Mouse (Mus musculus) heart, embryonic 10.5 days (tissue): Measurements from ENCODE around the gene Ccnd1. TPM values are rescaled to one million over a fixed set of nuclear protein-coding genes. Genes with fewer than 3 reads are reported as not detected.
"Not testable (repeated sequence)": the region's sequence is repeated elsewhere in the genome, so short reads cannot be mapped to it uniquely, and the experiment has no call there.

Experiments used
- DNase-seq: peaks from one replicate; pipeline ENCODE4 v3.0.0-alpha.2; 2017; ENCODE audit warnings: low spot score
- H3K27ac ChIP-seq: fragments of 300-500 bp; sonication (generic); 2 replicates; pipeline ENCODE4 v1.5.1; 2016; ENCODE audit warnings: mild to moderate bottlenecking
- H3K27me3 ChIP-seq: fragments of 300-500 bp; sonication (generic); 2 replicates; pipeline ENCODE4 v1.6.1; 2016; ENCODE audit warnings: mild to moderate bottlenecking; ENCODE audit not compliant: poor library complexity, insufficient read depth, severe bottlenecking
- H3K36me3 ChIP-seq: fragments of 300-500 bp; sonication (generic); 2 replicates; pipeline ENCODE4 v1.6.1; 2016; ENCODE audit warnings: mild to moderate bottlenecking, moderate library complexity
- H3K4me1 ChIP-seq: fragments of 300-500 bp; sonication (generic); 2 replicates; pipeline ENCODE4 v1.6.1; 2016; ENCODE audit warnings: mild to moderate bottlenecking
- H3K4me3 ChIP-seq: fragments of 300-500 bp; sonication (generic); 2 replicates; pipeline ENCODE4 v1.5.1; 2016; ENCODE audit warnings: mild to moderate bottlenecking, moderate library complexity
- H3K9me3 ChIP-seq: fragments of 300-500 bp; sonication (generic); 2 replicates; pipeline ENCODE4 v1.6.1; 2016; ENCODE audit warnings: mild to moderate bottlenecking, moderate library complexity
- WGBS: fragments of 180-500 bp; shearing (Covaris S2); methylation state at CpG from one replicate; pipeline ENCODE4 v1.1.7; 2016; 5-methylcytosine and 5-hydroxymethylcytosine counted together
- polyA plus RNA-seq: library from polyadenylated mRNA; unstranded; fragments of >200 nt; fragmentation: Nextera tagmentation; extraction: Ambion mirVana; gene quantifications from 2 replicates; pipeline ENCODE4 v1.2.1, GENCODE M21; 2016

Gene Ccnd1
- polyA plus RNA-seq, 1 experiment from 2014 or later = 96.5 TPM

DNA sequence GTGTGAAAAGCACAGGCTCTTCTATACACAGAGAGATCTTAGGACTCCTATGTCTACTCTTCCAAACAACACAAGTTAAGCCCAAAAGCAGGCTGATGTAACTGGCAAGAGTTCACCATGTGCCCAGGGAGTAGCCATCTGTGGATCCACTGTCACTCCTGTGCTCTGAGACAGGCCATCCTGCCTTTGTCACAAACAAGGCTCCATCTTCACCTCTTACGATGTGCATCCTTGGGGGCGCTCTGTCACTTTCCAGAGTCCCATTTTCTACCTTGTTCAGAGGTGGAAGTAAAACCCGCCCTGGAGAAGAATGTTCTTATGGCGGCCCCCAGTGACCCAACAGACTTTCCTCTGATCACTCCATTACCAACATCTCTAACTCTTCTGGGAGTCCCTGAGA, 45.0 kb downstream of the Ccnd1 start:
- WGBS = 3% methylated on average over 4 of the region's 4 CpGs
- Histone ChIP-seq H3K4me1 (peaks cover 24% of the 10 kb centered on the region), H3K9me3 (no peaks in the 10 kb centered on the region), H3K4me3 (peak overlapping the region; percentile 64; the same call in 1 of the 2 replicates), H3K27ac (no peak overlapping the region), H3K27me3 (peaks cover 88% of the 10 kb centered on the region), H3K36me3 (no peaks in the 10 kb centered on the region)
- no peak for DNase-seq

DNA sequence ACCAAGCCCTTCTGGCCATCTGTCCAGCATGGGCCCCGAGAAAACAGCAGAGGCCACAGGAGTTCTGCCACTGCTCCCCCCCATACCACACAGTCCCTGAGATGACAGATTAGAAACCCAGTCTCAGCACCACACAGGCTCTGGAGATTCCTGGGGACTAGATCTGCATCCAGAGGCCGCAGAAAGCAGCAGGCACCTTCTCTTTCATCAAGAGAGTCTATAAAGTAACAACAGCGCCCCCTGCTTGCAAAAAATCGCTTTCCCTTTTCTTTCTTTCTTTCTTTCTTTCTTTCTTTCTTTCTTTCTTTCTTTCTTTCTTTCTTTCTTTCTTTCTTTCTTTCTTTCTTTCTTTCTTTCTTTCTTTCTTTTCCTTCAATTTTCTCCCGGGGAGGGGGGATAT, 45.5 kb downstream of the Ccnd1 start:
- Histone ChIP-seq H3K4me3 (peak overlapping the region; percentile 64; the same call in 1 of the 2 replicates), H3K27me3 (peaks cover 88% of the 10 kb centered on the region), H3K4me1 (peaks cover 24% of the 10 kb centered on the region), H3K27ac (no peak overlapping the region), H3K9me3 (no peaks in the 10 kb centered on the region), H3K36me3 (no peaks in the 10 kb centered on the region)
- 3% methylated on average over 5 of the region's 5 CpGs for WGBS
- DNase-seq = no peak

DNA sequence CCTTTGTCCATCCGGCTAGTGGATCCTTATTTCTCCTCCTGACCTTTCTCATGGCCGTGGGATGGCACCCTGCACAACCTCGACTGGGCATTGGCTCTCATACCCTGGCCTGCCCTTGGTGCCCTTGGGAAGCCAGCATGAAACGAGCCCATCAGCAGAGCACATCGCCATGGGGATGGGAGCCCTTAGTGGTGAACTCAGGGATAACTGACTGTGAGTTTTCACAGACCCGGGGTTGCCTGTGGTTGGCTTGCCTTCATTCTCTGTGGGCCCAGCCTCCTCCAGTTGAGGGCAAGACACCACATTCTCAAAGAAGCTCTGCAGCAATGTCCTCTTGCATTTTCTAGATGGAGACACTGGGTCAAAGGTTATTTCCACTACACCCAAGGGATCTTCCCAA, 47.4 kb downstream of the Ccnd1 start:
- Histone ChIP-seq H3K27ac (no peak overlapping the region), H3K9me3 (no peaks in the 10 kb centered on the region), H3K4me3 (no peak overlapping the region), H3K4me1 (peaks cover 32% of the 10 kb centered on the region), H3K36me3 (no peaks in the 10 kb centered on the region), H3K27me3 (peaks cover 86% of the 10 kb centered on the region)
- no peak for DNase-seq
- 56% methylated on average over 6 of the region's 6 CpGs for WGBS

DNA sequence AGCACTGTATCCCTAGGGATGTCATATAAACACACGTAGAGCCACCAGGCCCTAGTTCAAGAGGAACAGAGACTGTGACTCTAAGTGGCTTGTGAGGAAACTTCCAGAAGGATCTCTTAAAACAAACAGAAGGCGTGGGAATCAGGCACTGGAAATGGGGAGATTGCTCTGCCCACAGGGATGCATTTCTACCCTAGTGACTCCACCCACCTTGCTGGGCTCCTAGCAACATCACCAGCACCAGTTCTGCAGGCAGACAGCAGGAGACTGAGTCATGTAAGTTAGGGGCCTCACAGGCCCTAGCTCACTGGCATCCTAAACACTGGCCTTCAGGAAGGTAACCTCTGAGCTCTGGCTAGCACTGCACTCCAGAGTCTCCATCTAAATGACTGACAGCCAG, 47.9 kb downstream of the Ccnd1 start:
- Histone ChIP-seq H3K4me1 (peaks cover 27% of the 10 kb centered on the region), H3K4me3 (no peak overlapping the region), H3K27ac (no peak overlapping the region), H3K27me3 (peaks cover 82% of the 10 kb centered on the region), H3K9me3 (no peaks in the 10 kb centered on the region), H3K36me3 (no peaks in the 10 kb centered on the region)
- DNase-seq = no peak
- 67% methylated on average over 2 of the region's 2 CpGs for WGBS

DNA sequence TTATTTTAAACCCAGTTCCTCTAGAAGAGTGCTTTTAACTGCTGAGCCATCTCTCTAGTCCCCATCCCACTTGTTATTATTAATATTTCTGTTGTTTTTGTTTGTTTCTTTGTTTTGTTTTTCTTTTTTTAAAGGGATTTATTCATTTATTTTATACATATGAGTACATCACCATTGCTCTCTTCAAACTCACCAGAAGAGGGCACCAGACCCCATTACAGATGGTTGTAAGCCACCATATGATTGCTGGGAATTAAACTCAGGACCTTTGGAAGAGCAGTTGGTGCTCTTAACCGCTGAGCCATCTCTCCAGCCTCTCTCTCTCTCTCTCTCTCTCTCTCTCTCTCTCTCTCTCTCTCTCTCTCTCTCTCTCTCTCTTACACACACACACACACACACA, 49.1 kb downstream of the Ccnd1 start:
- H3K9me3 ChIP-seq, H3K4me3 ChIP-seq, H3K27ac ChIP-seq, H3K36me3 ChIP-seq, DNase-seq: not testable (repeated sequence)
- Histone ChIP-seq H3K27me3 (peaks cover 70% of the 10 kb centered on the region), H3K4me1 (peaks cover 15% of the 10 kb centered on the region)
- 93% methylated on average over 1 of the region's 1 CpGs for WGBS

DNA sequence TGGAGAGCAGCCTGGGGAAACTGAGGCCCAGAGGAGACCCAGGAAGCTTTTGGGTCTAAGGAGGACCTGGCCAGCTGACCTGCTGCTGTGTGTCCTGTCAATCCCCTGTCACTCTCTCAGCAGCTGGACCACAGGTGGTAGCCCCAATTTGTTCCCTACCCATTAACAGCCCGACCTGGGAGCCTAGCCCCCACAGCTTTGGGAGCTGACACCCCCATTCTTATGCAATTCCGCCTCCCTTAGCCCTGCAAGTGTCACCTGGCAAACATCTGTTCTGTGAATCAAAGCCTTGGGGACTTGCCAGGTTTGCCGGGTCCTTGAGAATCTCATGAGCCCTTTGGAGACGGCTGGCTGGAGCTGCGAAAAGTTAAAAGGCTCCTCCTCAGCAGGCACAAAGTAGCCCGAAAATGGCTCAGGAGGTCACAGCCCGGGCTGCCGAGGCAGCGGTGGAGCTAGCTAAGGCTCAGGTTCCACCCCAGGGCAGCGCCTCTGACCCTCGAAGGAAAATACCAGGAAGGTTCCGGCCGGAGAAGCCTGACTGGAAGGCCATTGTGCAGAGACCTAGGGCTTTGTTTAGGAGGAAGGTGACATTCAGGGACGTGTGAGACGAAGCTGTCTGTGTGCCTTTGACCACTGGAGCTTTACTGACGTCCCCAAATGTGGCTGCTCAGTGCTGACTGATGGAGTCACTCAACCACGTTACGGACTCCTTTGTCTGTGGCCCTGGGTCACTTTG, 51.0 kb downstream of the Ccnd1 start:
- DNase-seq = no peak
- peaks cover 19% of the 10 kb centered on the region for H3K4me1 ChIP-seq
- H3K4me3 ChIP-seq = peak overlapping the region; percentile 5; the same call in 1 of the 2 replicates
- WGBS = 3% methylated on average over 18 of the region's 18 CpGs
- H3K9me3 ChIP-seq = no peaks in the 10 kb centered on the region
- H3K27me3 ChIP-seq = peaks cover 54% of the 10 kb centered on the region
- H3K27ac ChIP-seq = no peak overlapping the region
- no peaks in the 10 kb centered on the region for H3K36me3 ChIP-seq

DNA sequence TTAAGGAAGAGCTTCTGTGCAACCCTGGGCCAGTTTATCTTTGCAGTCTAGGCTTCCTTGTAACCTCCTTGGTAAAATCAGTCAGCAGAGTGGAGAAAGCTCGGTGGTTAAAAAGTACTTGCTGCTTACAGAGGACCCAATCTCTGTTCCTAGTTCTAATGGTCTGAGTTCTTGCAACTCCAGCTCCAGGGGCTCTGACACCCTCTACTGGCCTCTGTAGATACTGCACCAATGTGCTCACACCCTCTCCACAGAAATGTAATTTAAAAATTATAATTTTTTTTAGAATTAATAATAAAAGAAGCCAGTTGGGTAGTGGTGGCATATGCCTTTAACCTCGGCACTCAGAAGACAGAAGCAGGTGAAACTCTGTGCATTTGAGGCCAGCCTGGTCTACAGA, 52.1 kb downstream of the Ccnd1 start:
- WGBS = 80% methylated on average over 2 of the region's 2 CpGs
- Histone ChIP-seq H3K27ac (no peak overlapping the region), H3K27me3 (peaks cover 53% of the 10 kb centered on the region), H3K4me3 (no peak overlapping the region), H3K36me3 (no peaks in the 10 kb centered on the region), H3K4me1 (peaks cover 24% of the 10 kb centered on the region), H3K9me3 (no peaks in the 10 kb centered on the region)
- DNase-seq = no peak

DNA sequence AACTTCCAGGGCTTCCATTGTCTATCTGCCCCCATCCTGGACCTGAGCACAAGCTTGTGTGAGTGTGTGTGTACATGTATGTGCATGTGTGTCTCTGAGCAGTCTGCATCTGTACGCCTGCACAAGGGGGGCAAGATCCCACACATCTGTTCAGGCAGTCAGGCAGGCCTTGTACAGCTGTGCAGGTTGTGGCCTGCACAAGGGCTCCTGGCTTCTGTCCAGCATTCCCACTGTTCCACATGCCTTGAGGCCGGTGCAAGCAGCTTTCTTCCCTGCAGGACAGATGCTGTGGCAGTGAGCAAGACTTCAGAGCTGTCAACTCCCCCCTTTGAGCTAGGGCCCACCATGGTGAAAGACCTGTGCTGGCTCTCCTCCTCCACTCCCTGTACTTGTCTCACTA, 56.6 kb downstream of the Ccnd1 start:
- WGBS = 36% methylated on average over 2 of the region's 2 CpGs
- Histone ChIP-seq H3K4me1 (peaks cover 16% of the 10 kb centered on the region), H3K4me3 (no peak overlapping the region), H3K9me3 (no peaks in the 10 kb centered on the region), H3K27me3 (peaks cover 29% of the 10 kb centered on the region), H3K27ac (0 out of 2 replicates have a peak overlapping the region, but pooled peaks have one; percentile 22), H3K36me3 (no peaks in the 10 kb centered on the region)
- no peak for DNase-seq

Other genes with a start within 250 kb of the Ccnd1 start
- gene Ano1, start 188.0 kb downstream of the Ccnd1 start, polyA plus RNA-seq = 18.1 and 18.3 TPM in 2 replicates
- 0.07 and 0.88 TPM in 2 replicates for gene Fgf3, start 101.8 kb downstream of the Ccnd1 start, polyA plus RNA-seq
- gene Fgf4, start 92.6 kb downstream of the Ccnd1 start, polyA plus RNA-seq = 0.34 TPM in 1 of 2 replicates, not detected in the other
- 0.41 and 1.5 TPM in 2 replicates for gene Fgf15, start 43.4 kb downstream of the Ccnd1 start, polyA plus RNA-seq
- gene LTO1, start 24.8 kb downstream of the Ccnd1 start, polyA plus RNA-seq = 23.3 and 26.0 TPM in 2 replicates